Mouse (Mus musculus) limb, embryonic 14.5 days (tissue): ENCODE results near the gene Prkn. TPM values are rescaled to one million over a fixed set of nuclear protein-coding genes. Genes with fewer than 3 reads are reported as not detected.

Experiments
- ATAC-seq: fragments of 200-750 bp; cut with Nextera tagmentation; 2 replicates; pipeline ENCODE4 v1.8.0; 2017; ENCODE audit warnings: low read depth, moderate number of reproducible peaks, moderate TSS enrichment; ENCODE audit not compliant: low FRiP score
- DNase-seq: peaks from one replicate; pipeline ENCODE4 v3.0.0-alpha.2; 2015; ENCODE audit warnings: low spot score
- H3K27ac ChIP-seq: fragments of 300-500 bp; sonication (generic); replicated peaks from 2 replicates; pipeline ENCODE4 v1.5.1; 2014; ENCODE audit warnings: low read depth, mild to moderate bottlenecking, low read length, moderate library complexity, mixed read lengths
- H3K27me3 ChIP-seq: fragments of 300-500 bp; sonication (generic); 2 replicates; pipeline ENCODE4 v1.6.1; 2014; ENCODE audit warnings: low read length, mixed read lengths; ENCODE audit not compliant: control insufficient read depth, insufficient read depth
- H3K36me3 ChIP-seq: fragments of 300-500 bp; sonication (generic); 2 replicates; pipeline ENCODE4 v1.6.1; 2014; ENCODE audit warnings: mild to moderate bottlenecking, low read length, moderate library complexity, mixed read lengths; ENCODE audit not compliant: control insufficient read depth, insufficient read depth
- H3K4me1 ChIP-seq: fragments of 300-500 bp; sonication (generic); 2 replicates; pipeline ENCODE4 v1.6.1; 2014; ENCODE audit warnings: antibody characterized with exemption, low read length, mixed read lengths; ENCODE audit not compliant: control insufficient read depth, insufficient read depth
- H3K4me2 ChIP-seq: fragments of 300-500 bp; sonication (generic); replicated peaks from 2 replicates; pipeline ENCODE4 v1.6.1; 2014; ENCODE audit warnings: low read depth, mild to moderate bottlenecking, low read length, moderate library complexity; ENCODE audit not compliant: severe bottlenecking
- H3K4me3 ChIP-seq: fragments of 300-500 bp; sonication (generic); replicated peaks from 2 replicates; pipeline ENCODE4 v1.5.1; 2014; ENCODE audit warnings: low read length
- H3K9ac ChIP-seq: fragments of 300-500 bp; sonication (generic); 2 replicates; pipeline ENCODE4 v1.6.1; 2014; ENCODE audit warnings: mild to moderate bottlenecking, low read depth, low read length, moderate library complexity; ENCODE audit not compliant: severe bottlenecking
- H3K9me3 ChIP-seq: fragments of 300-500 bp; sonication (generic); 2 replicates; pipeline ENCODE4 v1.6.1; 2016; ENCODE audit warnings: low read length; ENCODE audit not compliant: control insufficient read depth
- POLR2A ChIP-seq: fragments of 200-500 bp; IDR thresholded peaks from 2 replicates; pipeline ENCODE4 v1.8.0; 2012; ENCODE audit warnings: inconsistent platforms, mild to moderate bottlenecking, moderate library complexity, borderline replicate concordance; ENCODE audit not compliant: insufficient read depth, insufficient read length; ENCODE audit errors: extremely low read depth
- whole genome bisulfite sequencing: fragments of 180-500 bp; shearing (Covaris S2); extraction: QIAGEN DNeasy Blood & Tissue Kit; methylation state at CpG from one replicate; pipeline ENCODE4 v1.1.7; 2014; 5-methylcytosine and 5-hydroxymethylcytosine counted together
- polyA plus RNA-seq, 2 experiments: library from polyadenylated mRNA; depleted of rRNA in 1 of 2; stranded (reverse) in 1 of 2; unstranded in 1 of 2; fragments of >200 nt; fragmentation: Nextera tagmentation in 1 of 2; extraction: Ambion mirVana in 1 of 2; gene quantifications; 2 replicates each; pipeline versions ENCODE4 v1.2.1 to v1.2.3; 2012 to 2014

The Prkn gene
- polyA plus RNA-seq, 2 experiments = 2.3 to 2.7 TPM

GRCm38 (mm10) chr17:11866231-11866630 is 1026.0 kb downstream of the Prkn start:
- no peaks in the 10 kb centered on the region for H3K27me3 ChIP-seq
- no peaks in the 10 kb centered on the region for H3K36me3 ChIP-seq
- H3K27ac ChIP-seq = no peak overlapping the region
- DNase-seq (no peak), ATAC-seq (no peak)
- no peaks in the 10 kb centered on the region for H3K4me1 ChIP-seq
- no peak overlapping the region for H3K4me3 ChIP-seq
- no peak overlapping the region for H3K4me2 ChIP-seq
- H3K9me3 ChIP-seq = no peaks in the 10 kb centered on the region
- H3K9ac ChIP-seq = no peak overlapping the region
- TF ChIP-seq POLR2A = no peak
- 86% methylated on average over 3 of the region's 3 CpGs for WGBS

- Histone ChIP-seq H3K4me1 (no peaks in the 10 kb centered on the region), H3K9me3 (no peaks in the 10 kb centered on the region), H3K27me3 (no peaks in the 10 kb centered on the region), H3K9ac (no peak overlapping the region), H3K27ac (no peak overlapping the region), H3K4me2 (no peak overlapping the region), H3K4me3 (no peak overlapping the region), H3K36me3 (no peaks in the 10 kb centered on the region)
- 77% methylated on average over 13 of the region's 13 CpGs for WGBS
- TF ChIP-seq POLR2A = no peak
- DNase-seq (no peak), ATAC-seq (no peak)
These were observed 1027.3 kb downstream of the Prkn start for GRCm38 (mm10) chr17:11867334-11868095.

GRCm38 (mm10) chr17:11870546-11870945 is 1030.4 kb downstream of the Prkn start:
- Histone ChIP-seq H3K4me3 (no peak overlapping the region), H3K27me3 (no peaks in the 10 kb centered on the region), H3K27ac (no peak overlapping the region), H3K9me3 (no peaks in the 10 kb centered on the region), H3K4me2 (no peak overlapping the region), H3K36me3 (no peaks in the 10 kb centered on the region), H3K4me1 (no peaks in the 10 kb centered on the region), H3K9ac (no peak overlapping the region)
- ATAC-seq (no peak), DNase-seq (no peak)
- no peak for TF ChIP-seq POLR2A
- WGBS = 92% methylated on average over 10 of the region's 10 CpGs

- no peaks in the 10 kb centered on the region for H3K9me3 ChIP-seq
- H3K27ac ChIP-seq = no peak overlapping the region
- ATAC-seq (no peak), DNase-seq (no peak)
- no peak overlapping the region for H3K9ac ChIP-seq
- WGBS = 63% methylated on average over 2 of the region's 2 CpGs
- H3K4me2 ChIP-seq = no peak overlapping the region
- TF ChIP-seq POLR2A = no peak
- no peaks in the 10 kb centered on the region for H3K27me3 ChIP-seq
- H3K36me3 ChIP-seq = no peaks in the 10 kb centered on the region
- no peak overlapping the region for H3K4me3 ChIP-seq
- no peaks in the 10 kb centered on the region; the same call in 1 of the 2 replicates for H3K4me1 ChIP-seq
These were observed 1036.1 kb downstream of the Prkn start for GRCm38 (mm10) chr17:11876240-11876639.

- DNase-seq (no peak), ATAC-seq (no peak)
- no peak for TF ChIP-seq POLR2A
- Histone ChIP-seq H3K4me2 (no peak overlapping the region), H3K9ac (no peak overlapping the region), H3K36me3 (no peaks in the 10 kb centered on the region), H3K27me3 (no peaks in the 10 kb centered on the region), H3K4me1 (no peaks in the 10 kb centered on the region; the same call in 1 of the 2 replicates), H3K9me3 (no peaks in the 10 kb centered on the region), H3K27ac (no peak overlapping the region), H3K4me3 (no peak overlapping the region)
- 83% methylated on average over 5 of the region's 5 CpGs for WGBS
These were observed 1041.1 kb downstream of the Prkn start for GRCm38 (mm10) chr17:11881110-11881820.
